In genomic region chr5:115526456-115527202, GRCm38 (mm10) we compare ENCODE assay signal across 14 mouse cellular contexts. TPM values are rescaled to one million over a fixed set of nuclear protein-coding genes. Genes with fewer than 3 reads are reported as not detected.
DNase-seq lines count a peak whose midpoint lies in the region; ATAC-seq and TF ChIP-seq lines count a peak whose summit lies in the region.
"Had no signal": no experiment of that assay in that cellular context is flagged by ENCODE, and none has a peak within 500 bp of the region (broad histone marks: within the 10 kb centered on the region; RNA-seq: fewer than 3 reads in every experiment).

No protein-coding gene starts in this region.

- peaks cover 90% of the 10 kb centered on the region for H3K4me1 ChIP-seq in heart, embryonic 13.5 days
- peaks cover 94% of the 10 kb centered on the region for H3K4me1 ChIP-seq in E14TG2a.4 (replicated peaks; ENCODE audit: low read depth, low read length)
- H3K4me1 ChIP-seq in ES-E14 (ENCODE audit: control insufficient read depth in 2 of 2, insufficient read depth in 2 of 2, low read length in 2 of 2, poor library complexity in 1 of 2), result peaks cover 13 to 21% of the 10 kb centered on the region in 2 experiments
- peaks cover 91% of the 10 kb centered on the region for H3K4me1 ChIP-seq in limb, embryonic 15.5 days

- WGBS in heart, embryonic 13.5 days, result 83% methylated on average over 17 of the region's 17 CpGs
- 80% methylated on average over 17 of the region's 17 CpGs for WGBS in limb, embryonic 15.5 days

- no peaks in the 10 kb centered on the region for H3K9me3 ChIP-seq in heart, embryonic 13.5 days
- H3K9me3 ChIP-seq in E14TG2a.4 (ENCODE audit: low read length), result no peaks in the 10 kb centered on the region
- no peaks in the 10 kb centered on the region for H3K9me3 ChIP-seq in ES-E14 (ENCODE audit: control insufficient read depth, insufficient read depth, low read depth, low read length)
- H3K9me3 ChIP-seq in limb, embryonic 15.5 days, result no peaks in the 10 kb centered on the region
- H3K9me3 ChIP-seq: liver, embryonic 12.5 days; lung, embryonic 15.5 days; midbrain, embryonic 12.5 days had no signal

- H3K36me3 ChIP-seq in heart, embryonic 13.5 days, result peaks cover 17% of the 10 kb centered on the region
- H3K36me3 ChIP-seq in E14TG2a.4 (ENCODE audit: insufficient read depth, low read length) (0 out of 2 replicates have a peak, but pooled peaks cover 2% of the 10 kb centered on the region), ES-E14 (ENCODE audit: control insufficient read depth, insufficient read depth, low read length, poor library complexity, severe bottlenecking) (no peaks in the 10 kb centered on the region; the same call in 1 of the 2 replicates)
- H3K36me3 ChIP-seq in limb, embryonic 15.5 days, result peaks cover 6% of the 10 kb centered on the region; the same call in 1 of the 2 replicates
- H3K36me3 ChIP-seq: liver, embryonic 12.5 days; lung, embryonic 15.5 days; midbrain, embryonic 12.5 days had no signal

- no peaks in the 10 kb centered on the region for H3K27me3 ChIP-seq in heart, embryonic 13.5 days (replicated peaks)
- H3K27me3 ChIP-seq in E14TG2a.4 (ENCODE audit: insufficient read depth, low read length), result no peaks in the 10 kb centered on the region
- H3K27me3 ChIP-seq in limb, embryonic 15.5 days, result no peaks in the 10 kb centered on the region
- H3K27me3 ChIP-seq: liver, embryonic 12.5 days; lung, embryonic 15.5 days; midbrain, embryonic 12.5 days had no signal

- TF ChIP-seq CTCF in E14TG2a.4 (conservative IDR thresholded peaks at IDR 0.05; ENCODE audit: low read length), result no peak

- no peak overlapping the region for H3K4me2 ChIP-seq in heart, embryonic 13.5 days
- no peak overlapping the region for H3K4me2 ChIP-seq in limb, embryonic 15.5 days
- H3K4me2 ChIP-seq: liver, embryonic 12.5 days; lung, embryonic 15.5 days; midbrain, embryonic 12.5 days had no signal

- no peak for DNase-seq in heart, postnatal 10 days
- DNase-seq in ES-E14 (ENCODE audit: low read depth, low spot score), result no peak
- DNase-seq in layer of hippocampus, postnatal 14 days (ENCODE audit: low spot score in 2 of 2), result no peak
- no peak for DNase-seq in layer of hippocampus, adult 9-10 months (ENCODE audit: low spot score)
- DNase-seq: heart, adult 2 months; thymus, postnatal 25 days had no signal

- intact Hi-C loops in heart, postnatal 10 days (cut with DNase I), result no loop called here

- in situ Hi-C loops in ES-E14 (cut with MboI; ENCODE audit: low sequenced_read_pairs in 2 of 2, unreplicated experiment in 2 of 2), result no loop called here

- no peak overlapping the region; the same call in 1 of the 2 replicates for H3K27ac ChIP-seq in heart, embryonic 13.5 days (replicated peaks)
- H3K27ac ChIP-seq in ES-E14 (ENCODE audit: insufficient read depth, low read depth, low read length, poor library complexity, severe bottlenecking), result no peak overlapping the region
- H3K27ac ChIP-seq in limb, embryonic 15.5 days, result peak overlapping the region; percentile 47; the same call in 1 of the 2 replicates
- H3K27ac ChIP-seq: liver, embryonic 12.5 days; macrophage; midbrain, embryonic 12.5 days had no signal

- no peak for ATAC-seq in heart, embryonic 13.5 days (ENCODE audit: extremely low read depth, insufficient number of reproducible peaks, low FRiP score, low TSS enrichment)
- ATAC-seq in limb, embryonic 15.5 days (ENCODE audit: insufficient number of reproducible peaks, low FRiP score, low TSS enrichment, low read depth), result no peak
- ATAC-seq: liver, embryonic 12.5 days had no signal

- peak overlapping the region; percentile 33; the same call in 1 of the 2 replicates for H3K9ac ChIP-seq in heart, embryonic 13.5 days
- peak overlapping the region; percentile 32; the same call in 1 of the 2 replicates for H3K9ac ChIP-seq in ES-E14 (ENCODE audit: insufficient read depth, low read depth, low read length, poor library complexity, severe bottlenecking)
- H3K9ac ChIP-seq in limb, embryonic 15.5 days, result no peak overlapping the region
- H3K9ac ChIP-seq: liver, embryonic 12.5 days; midbrain, embryonic 12.5 days had no signal

- no peak overlapping the region for H3K4me3 ChIP-seq in heart, embryonic 13.5 days
- H3K4me3 ChIP-seq in E14TG2a.4 (replicated peaks; ENCODE audit: low read length) (peak overlapping the region; percentile 41; the same call in 1 of the 2 replicates), ES-E14 (ENCODE audit: insufficient read depth in 1 of 2, low read depth in 1 of 2, low read length in 2 of 2, poor library complexity in 1 of 2, severe bottlenecking in 1 of 2) (no peak overlapping the region)
- no peak overlapping the region for H3K4me3 ChIP-seq in limb, embryonic 15.5 days
- H3K4me3 ChIP-seq: heart, adult 2 months; layer of hippocampus, adult 2 months; liver, embryonic 12.5 days; lung, embryonic 15.5 days; midbrain, embryonic 12.5 days had no signal

TF ChIP-seq in ES-E14, 5 proteins besides CTCF, POLR2A, EP300 and RAD21:
- TF ChIP-seq MAFK (IDR thresholded peaks at IDR 0.05; ENCODE audit: insufficient read depth, low read depth, low read length), result no peak
TF ChIP-seq in ES-E14: peak in this region for 0.

RNA-seq across cellular contexts. Expression of gene Pxn, which starts 20.2 kb away (rescaled TPM):
- polyA plus RNA-seq in heart, embryonic 13.5 days (2015; fragmentation: Nextera tagmentation; extraction: Ambion mirVana), result 29.7 and 31.7 TPM in 2 replicates
- total RNA-seq in heart, postnatal 10 days (2021), result 10 to 100 TPM; 58.9 to 64.7 TPM
- 25.5 and 29.4 TPM in 2 replicates for total RNA-seq in ES-E14 (2012; rRNA removed)
- 52.6 and 55.7 TPM in 2 replicates for polyA plus RNA-seq in limb, embryonic 15.5 days (2015; fragmentation: Nextera tagmentation; extraction: Ambion mirVana)
- 10 to 100 TPM; 33.1 to 38.7 TPM for total RNA-seq in layer of hippocampus, postnatal 14 days (2021)

RNA-seq across cellular contexts. Expression of gene Rplp0, which starts 32.6 kb away (rescaled TPM):
- polyA plus RNA-seq in heart, embryonic 13.5 days (2015; fragmentation: Nextera tagmentation; extraction: Ambion mirVana), result 1,009 and 1,125 TPM in 2 replicates
- 100 to 1,000 TPM; 788 to 793 TPM for total RNA-seq in heart, postnatal 10 days (2021)
- total RNA-seq in ES-E14 (2012; rRNA removed), result 2,284 and 2,327 TPM in 2 replicates
- polyA plus RNA-seq in limb, embryonic 15.5 days (2015; fragmentation: Nextera tagmentation; extraction: Ambion mirVana), result 1,505 and 1,752 TPM in 2 replicates
- 100 to 1,000 TPM; 347 to 378 TPM for total RNA-seq in layer of hippocampus, postnatal 14 days (2021)

RNA-seq across cellular contexts. Expression of gene Gcn1l1, which starts 38.4 kb away (rescaled TPM):
- polyA plus RNA-seq in heart, embryonic 13.5 days (2015; fragmentation: Nextera tagmentation; extraction: Ambion mirVana), result 24.6 and 26.7 TPM in 2 replicates
- 10 to 100 TPM; 47.2 to 51.7 TPM for total RNA-seq in heart, postnatal 10 days (2021)
- total RNA-seq in ES-E14 (2012; rRNA removed), result 112 and 163 TPM in 2 replicates
- polyA plus RNA-seq in limb, embryonic 15.5 days (2015; fragmentation: Nextera tagmentation; extraction: Ambion mirVana), result 32.9 and 36.3 TPM in 2 replicates
- total RNA-seq in layer of hippocampus, postnatal 14 days (2021), result 10 to 100 TPM; 69.1 to 71.5 TPM

RNA-seq across cellular contexts. Expression of gene Sirt4, which starts 42.1 kb away (rescaled TPM):
- 18.9 and 19.8 TPM in 2 replicates for polyA plus RNA-seq in heart, embryonic 13.5 days (2015; fragmentation: Nextera tagmentation; extraction: Ambion mirVana)
- 10 to 100 TPM; 14.3 to 20.2 TPM for total RNA-seq in heart, postnatal 10 days (2021)
- total RNA-seq in ES-E14 (2012; rRNA removed), result 15.3 and 25.7 TPM in 2 replicates
- polyA plus RNA-seq in limb, embryonic 15.5 days (2015; fragmentation: Nextera tagmentation; extraction: Ambion mirVana), result 24.9 and 26.5 TPM in 2 replicates
- total RNA-seq in layer of hippocampus, postnatal 14 days (2021), result 10 to 100 TPM; 25.8 to 28.3 TPM
